Mouse (Mus musculus) lung, postnatal 0 days (tissue): ENCODE data around the gene Map3k4.

Experiments used
- CTCF ChIP-seq: IDR thresholded peaks from 2 replicates; pipeline ENCODE4 v1.5.1; 2016; ENCODE audit warnings: antibody characterized with exemption, mild to moderate bottlenecking
- EP300 ChIP-seq: IDR thresholded peaks from 2 replicates; pipeline ENCODE4 v1.6.1; 2016; ENCODE audit warnings: antibody characterized with exemption, mild to moderate bottlenecking, control low read depth

- TF ChIP-seq CTCF (no peak), EP300 (no peak)
These were observed 117.5 kb downstream of the Map3k4 start for GRCm38 (mm10) chr17:12201086-12201485.
